Mouse (Mus musculus) NIH3T3 (cell line): Measurements from ENCODE around the gene Ano2.

ENCODE experiments used
- DNase-seq: peaks from one replicate; pipeline ENCODE4 v3.0.0-alpha.2; 2012; ENCODE audit warnings: low read depth

Gene Ano2

GRCm38 (mm10) chr6:125914446-125914845 is 224.2 kb downstream of the Ano2 start:
- DNase-seq = no peak

GRCm38 (mm10) chr6:125922746-125923145 is 232.5 kb downstream of the Ano2 start:
- DNase-seq = no peak

GRCm38 (mm10) chr6:125924979-125925378 is 234.8 kb downstream of the Ano2 start:
- peak; percentile 38 for DNase-seq

GRCm38 (mm10) chr6:125925861-125926260 is 235.6 kb downstream of the Ano2 start:
- DNase-seq = no peak

- no peak for DNase-seq
These were observed 241.7 kb downstream of the Ano2 start for GRCm38 (mm10) chr6:125931926-125932325.

GRCm38 (mm10) chr6:125954965-125955364 is 264.7 kb downstream of the Ano2 start:
- DNase-seq = peak; percentile 72

- DNase-seq = no peak
These were observed 283.3 kb downstream of the Ano2 start for GRCm38 (mm10) chr6:125973551-125973950.

- no peak for DNase-seq
These were observed 285.7 kb downstream of the Ano2 start for GRCm38 (mm10) chr6:125975788-125976465.

- peak; percentile 77 for DNase-seq
These were observed 289.4 kb downstream of the Ano2 start for GRCm38 (mm10) chr6:125979601-125980000.

GRCm38 (mm10) chr6:125984050-125984449 is 293.8 kb downstream of the Ano2 start:
- no peak for DNase-seq

- no peak for DNase-seq
These were observed 302.5 kb downstream of the Ano2 start for GRCm38 (mm10) chr6:125992731-125993130.

- DNase-seq = no peak
These were observed 311.6 kb downstream of the Ano2 start for GRCm38 (mm10) chr6:126001797-126002196.

GRCm38 (mm10) chr6:126003002-126003742 is 313.0 kb downstream of the Ano2 start:
- peak; percentile 20 for DNase-seq

- DNase-seq = no peak
These were observed 316.4 kb downstream of the Ano2 start for GRCm38 (mm10) chr6:126006647-126007046.

GRCm38 (mm10) chr6:126009083-126009482 is 318.9 kb downstream of the Ano2 start:
- DNase-seq = peak; percentile 41

GRCm38 (mm10) chr6:126016991-126017390 is 326.8 kb downstream of the Ano2 start:
- peak; percentile 68 for DNase-seq

GRCm38 (mm10) chr6:126018411-126018810 is 328.2 kb downstream of the Ano2 start:
- DNase-seq = peak; percentile 51

GRCm38 (mm10) chr6:126033693-126034402 is 343.6 kb downstream of the Ano2 start:
- DNase-seq = peak; percentile 61

GRCm38 (mm10) chr6:126034403-126034724 is 344.1 kb downstream of the Ano2 start:
- no peak for DNase-seq

GRCm38 (mm10) chr6:126034728-126035127 is 344.5 kb downstream of the Ano2 start:
- DNase-seq = peak; percentile 68

- peak; percentile 68 for DNase-seq
These were observed 345.4 kb downstream of the Ano2 start for GRCm38 (mm10) chr6:126035621-126036020.

GRCm38 (mm10) chr6:126045931-126046330 is 355.7 kb downstream of the Ano2 start:
- DNase-seq = peak; percentile 67

GRCm38 (mm10) chr6:126048206-126048605 is 358.0 kb downstream of the Ano2 start:
- no peak for DNase-seq
